Mouse (Mus musculus) intestine, postnatal 0 days (tissue): ENCODE data around the gene Card6. TPM values are rescaled to one million over a fixed set of nuclear protein-coding genes. Genes with fewer than 3 reads are reported as not detected.

Source experiments
- ATAC-seq: fragments of 200-750 bp; cut with Nextera tagmentation; 2 replicates; pipeline ENCODE4 v1.8.0; 2017; ENCODE audit warnings: mild to moderate bottlenecking, moderate TSS enrichment, moderate library complexity
- H3K27ac ChIP-seq: fragments of 300-500 bp; sonication (generic); 2 replicates; pipeline ENCODE4 v1.5.1; 2014; ENCODE audit warnings: mild to moderate bottlenecking, low read depth, low read length, moderate library complexity
- H3K27me3 ChIP-seq: fragments of 300-500 bp; sonication (generic); replicated peaks from 2 replicates; pipeline ENCODE4 v1.6.1; 2014; ENCODE audit warnings: low read length, mixed read lengths; ENCODE audit not compliant: control insufficient read depth, insufficient read depth
- H3K36me3 ChIP-seq: fragments of 300-500 bp; sonication (generic); 2 replicates; pipeline ENCODE4 v1.6.1; 2014; ENCODE audit warnings: mild to moderate bottlenecking, moderate library complexity; ENCODE audit not compliant: control insufficient read depth, insufficient read depth
- H3K4me1 ChIP-seq: fragments of 300-500 bp; sonication (generic); replicated peaks from 2 replicates; pipeline ENCODE4 v1.6.1; 2014; ENCODE audit warnings: antibody characterized with exemption, low read length, mixed read lengths; ENCODE audit not compliant: control insufficient read depth, insufficient read depth
- H3K4me2 ChIP-seq: fragments of 300-500 bp; sonication (generic); replicated peaks from 2 replicates; pipeline ENCODE4 v1.6.1; 2014; ENCODE audit warnings: low read depth, mild to moderate bottlenecking, moderate library complexity
- H3K4me3 ChIP-seq: fragments of 300-500 bp; sonication (generic); 2 replicates; pipeline ENCODE4 v1.5.1; 2014; ENCODE audit warnings: low read depth, low read length
- H3K9ac ChIP-seq: fragments of 300-500 bp; sonication (generic); 2 replicates; pipeline ENCODE4 v1.6.1; 2014; ENCODE audit warnings: mild to moderate bottlenecking, low read depth, low read length
- H3K9me3 ChIP-seq: fragments of 300-500 bp; sonication (generic); 2 replicates; pipeline ENCODE4 v1.6.1; 2016; ENCODE audit warnings: mixed run types; ENCODE audit not compliant: control insufficient read depth
- CTCF ChIP-seq: sonication (generic); IDR thresholded peaks from 2 replicates; pipeline ENCODE4 v1.5.1; 2016; ENCODE audit warnings: low read depth, mild to moderate bottlenecking, control low read depth, antibody characterized with exemption, moderate library complexity
- WGBS: fragments of 180-500 bp; shearing (Covaris S2); extraction: QIAGEN DNeasy Blood & Tissue Kit; methylation state at CpG from one replicate; pipeline ENCODE4 v1.1.7; 2014; 5-methylcytosine and 5-hydroxymethylcytosine counted together
- polyA plus RNA-seq: library from polyadenylated mRNA; unstranded; fragments of >200 nt; fragmentation: Nextera tagmentation; extraction: Ambion mirVana; gene quantifications from 2 replicates; pipeline ENCODE4 v1.2.1, GENCODE M21; 2015

Gene Card6
- polyA plus RNA-seq, 1 experiment from 2014 or later, result 2.1 TPM

DNA sequence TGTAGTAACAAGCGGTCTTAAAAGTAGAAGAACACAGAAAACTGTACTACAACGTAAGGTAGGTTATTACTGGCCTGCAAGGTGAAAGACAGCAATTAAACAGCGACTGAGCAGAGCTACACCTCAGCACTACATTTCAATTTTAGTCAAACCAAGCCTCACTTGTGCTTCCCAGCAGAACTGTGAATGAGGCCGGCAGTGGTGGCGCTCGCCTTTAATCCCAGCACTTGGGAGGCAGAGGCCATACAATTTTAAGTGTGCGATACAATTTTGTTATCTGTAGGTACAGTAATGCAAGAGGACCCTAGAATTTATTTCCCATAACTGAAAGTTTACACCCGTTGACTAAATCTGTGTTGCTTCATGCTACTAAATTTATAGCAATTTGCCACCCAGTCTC, 6.8 kb upstream of the Card6 start:
- WGBS, result 50% methylated on average over 8 of the region's 8 CpGs
- Histone ChIP-seq H3K4me3 (peak overlapping the region; percentile 92), H3K4me2 (peak overlapping the region; percentile 57), H3K9me3 (no peaks in the 10 kb centered on the region), H3K27me3 (no peaks in the 10 kb centered on the region), H3K27ac (peak overlapping the region; percentile 88), H3K36me3 (peaks cover 24% of the 10 kb centered on the region), H3K4me1 (no peaks in the 10 kb centered on the region), H3K9ac (peak overlapping the region; percentile 62; the same call in 1 of the 2 replicates)
- TF ChIP-seq CTCF, result no peak
- no peak for ATAC-seq

DNA sequence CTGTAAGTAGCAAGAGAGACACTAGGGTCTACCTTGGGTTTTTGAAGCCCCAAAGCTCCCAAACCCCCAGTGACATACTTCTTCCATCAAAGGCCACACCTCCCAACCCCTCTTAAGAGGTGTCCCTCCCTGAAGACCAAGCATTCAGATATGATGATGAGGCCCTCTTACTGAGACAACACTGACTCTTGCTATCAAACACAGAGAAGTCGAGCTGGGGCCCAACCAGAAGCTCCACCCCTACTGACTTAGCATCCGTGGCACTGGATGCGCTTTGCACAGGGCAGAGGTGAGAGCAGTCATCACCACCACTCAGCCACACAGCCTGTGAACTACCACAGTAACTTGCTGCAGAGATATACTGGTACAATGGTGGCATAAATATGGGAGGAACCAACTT, 4.3 kb upstream of the Card6 start:
- Histone ChIP-seq H3K4me1 (no peaks in the 10 kb centered on the region), H3K36me3 (no peaks in the 10 kb centered on the region), H3K27me3 (no peaks in the 10 kb centered on the region), H3K4me3 (no peak overlapping the region), H3K27ac (no peak overlapping the region), H3K4me2 (no peak overlapping the region), H3K9me3 (no peaks in the 10 kb centered on the region), H3K9ac (no peak overlapping the region)
- no peak for TF ChIP-seq CTCF
- WGBS, result 81% methylated on average over 3 of the region's 3 CpGs
- no peak for ATAC-seq

DNA sequence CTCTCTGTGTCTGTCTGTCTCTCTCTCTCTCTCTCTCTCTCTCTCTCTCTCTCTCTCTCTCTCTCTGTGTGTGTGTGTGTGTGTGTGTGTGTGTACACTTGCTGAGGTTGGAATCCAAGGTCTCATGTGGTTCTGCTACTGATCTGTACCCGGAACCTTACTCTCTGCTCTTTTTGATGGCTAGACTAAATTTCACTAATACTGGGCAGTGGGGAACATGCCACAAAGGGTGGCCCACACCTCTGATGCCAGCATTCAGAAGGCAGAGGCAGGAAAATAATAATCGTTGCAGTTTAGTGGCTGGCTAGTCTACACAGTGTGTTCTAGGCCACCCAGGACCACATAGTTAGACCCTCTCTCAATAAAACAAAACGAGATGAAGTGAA, 309 bp upstream of the Card6 start:
- no peak for TF ChIP-seq CTCF
- Histone ChIP-seq H3K4me1 (no peaks in the 10 kb centered on the region), H3K27me3 (no peaks in the 10 kb centered on the region), H3K9ac (no peak overlapping the region), H3K9me3 (no peaks in the 10 kb centered on the region), H3K36me3 (peaks cover 2% of the 10 kb centered on the region; the same call in 1 of the 2 replicates), H3K27ac (no peak overlapping the region), H3K4me2 (peak overlapping the region; percentile 52), H3K4me3 (no peak overlapping the region)
- ATAC-seq, result no peak
- 72% methylated on average over 3 of the region's 3 CpGs for WGBS

DNA sequence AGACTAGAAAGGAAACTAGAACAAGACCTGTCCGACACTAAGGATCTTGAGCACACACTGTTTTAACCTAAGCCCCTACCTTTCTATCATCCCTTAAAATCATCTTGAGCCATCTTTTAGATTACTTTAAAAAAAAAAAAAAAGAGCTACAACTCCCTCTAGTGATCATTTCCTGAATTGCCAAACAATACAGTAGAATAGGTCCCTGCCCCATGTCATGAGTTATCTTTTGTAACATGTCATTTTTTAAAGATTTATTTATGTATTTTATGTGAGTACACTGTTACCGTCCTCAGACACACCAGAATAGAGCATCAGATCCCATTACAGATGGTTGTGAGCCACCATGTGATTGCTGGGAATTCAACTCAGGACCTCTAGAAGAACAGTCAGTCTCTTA, 2.0 kb downstream of the Card6 start:
- no peaks in the 10 kb centered on the region for H3K9me3 ChIP-seq
- no peak for ATAC-seq
- H3K4me2 ChIP-seq, result no peak overlapping the region
- TF ChIP-seq CTCF, result peak; percentile 58
- H3K4me1 ChIP-seq, result no peaks in the 10 kb centered on the region
- no peak overlapping the region for H3K4me3 ChIP-seq
- no peak overlapping the region for H3K27ac ChIP-seq
- peaks cover 6% of the 10 kb centered on the region; the same call in 1 of the 2 replicates for H3K36me3 ChIP-seq
- 47% methylated on average over 2 of the region's 2 CpGs for WGBS
- no peaks in the 10 kb centered on the region for H3K27me3 ChIP-seq
- no peak overlapping the region for H3K9ac ChIP-seq

DNA sequence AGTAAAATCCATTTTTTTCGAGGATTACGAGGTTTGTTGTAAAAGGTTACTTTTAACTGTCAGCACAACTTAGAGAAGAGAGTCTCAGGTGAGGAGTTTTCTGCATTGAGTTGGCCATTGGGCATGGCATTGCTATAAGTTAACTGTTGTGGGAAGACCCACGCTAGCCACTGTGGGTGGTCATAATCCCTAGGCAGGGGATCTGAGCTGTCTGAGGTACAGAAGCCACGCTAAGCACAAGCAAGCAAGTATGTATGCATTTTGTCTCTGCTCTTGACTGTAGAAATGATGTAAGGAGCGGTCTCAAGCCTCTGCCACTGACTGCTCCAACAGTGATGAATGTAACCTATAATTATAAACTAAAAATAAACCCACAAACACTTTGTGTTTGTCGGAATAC, 2.4 kb downstream of the Card6 start:
- H3K27me3 ChIP-seq, result no peaks in the 10 kb centered on the region
- no peak overlapping the region for H3K4me3 ChIP-seq
- peaks cover 6% of the 10 kb centered on the region; the same call in 1 of the 2 replicates for H3K36me3 ChIP-seq
- no peak for ATAC-seq
- H3K27ac ChIP-seq, result no peak overlapping the region
- H3K9ac ChIP-seq, result no peak overlapping the region
- H3K9me3 ChIP-seq, result no peaks in the 10 kb centered on the region
- no peak overlapping the region for H3K4me2 ChIP-seq
- 81% methylated on average over 6 of the region's 6 CpGs for WGBS
- no peaks in the 10 kb centered on the region for H3K4me1 ChIP-seq
- TF ChIP-seq CTCF, result no peak

DNA sequence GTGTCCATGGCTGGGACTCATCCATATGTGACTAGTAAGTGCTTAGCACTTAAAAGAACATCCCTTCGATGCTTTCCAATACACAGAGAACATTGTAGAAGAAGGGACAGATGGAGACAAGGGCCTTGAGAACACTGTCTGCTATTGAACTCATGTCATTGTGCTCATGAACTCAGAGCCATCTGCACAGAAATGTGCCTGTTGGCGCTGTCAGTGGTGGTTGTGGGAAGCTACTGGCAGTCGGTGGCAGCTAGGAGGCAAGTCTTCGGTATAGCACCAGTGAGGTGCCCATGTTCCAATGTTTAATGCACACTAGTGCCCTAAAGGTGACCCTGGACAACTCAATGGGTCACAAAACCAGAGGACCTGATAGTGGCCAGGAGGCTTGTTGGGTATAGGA, 6.0 kb downstream of the Card6 start:
- no peaks in the 10 kb centered on the region for H3K4me1 ChIP-seq
- H3K9me3 ChIP-seq, result no peaks in the 10 kb centered on the region
- H3K9ac ChIP-seq, result no peak overlapping the region
- ATAC-seq, result no peak
- H3K27me3 ChIP-seq, result no peaks in the 10 kb centered on the region
- H3K27ac ChIP-seq, result no peak overlapping the region
- no peak overlapping the region for H3K4me2 ChIP-seq
- H3K4me3 ChIP-seq, result no peak overlapping the region
- TF ChIP-seq CTCF, result no peak
- 94% methylated on average over 4 of the region's 4 CpGs for WGBS
- peaks cover 18% of the 10 kb centered on the region for H3K36me3 ChIP-seq

DNA sequence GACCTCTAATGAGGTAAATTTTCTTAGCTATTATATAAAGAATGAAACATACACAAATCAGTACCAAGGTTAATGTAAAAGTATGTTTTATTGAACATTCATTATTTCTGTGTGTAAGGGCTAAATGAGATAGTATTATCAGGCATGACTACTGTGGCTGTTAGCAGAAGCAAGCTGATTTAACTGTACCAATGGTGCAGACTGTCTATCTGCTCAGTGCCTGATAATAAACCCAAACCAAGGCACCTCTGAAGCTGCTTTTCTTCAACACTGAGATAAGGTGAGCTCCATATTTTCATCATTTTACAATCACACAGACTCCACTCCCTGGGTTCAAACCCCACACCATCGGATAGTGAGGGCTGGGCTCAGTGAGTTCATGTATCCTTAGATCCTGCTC, 11.0 kb downstream of the Card6 start:
- Histone ChIP-seq H3K4me3 (no peak overlapping the region), H3K27ac (no peak overlapping the region), H3K36me3 (peaks cover 15% of the 10 kb centered on the region), H3K4me2 (no peak overlapping the region), H3K4me1 (no peaks in the 10 kb centered on the region), H3K27me3 (no peaks in the 10 kb centered on the region), H3K9me3 (no peaks in the 10 kb centered on the region), H3K9ac (no peak overlapping the region)
- no peak for ATAC-seq
- WGBS, result 85% methylated on average over 1 of the region's 1 CpGs
- no peak for TF ChIP-seq CTCF
